Mouse (Mus musculus): ENCODE data around the gene Wipf1.
A peak's percentile ranks its signal among the peaks of the same experiment; 100 is the strongest.
"Not testable (repeated sequence)": the region's sequence is repeated elsewhere in the genome, so short reads cannot be mapped to it uniquely, and the experiment has no call there.

Wipf1 gene

DNA sequence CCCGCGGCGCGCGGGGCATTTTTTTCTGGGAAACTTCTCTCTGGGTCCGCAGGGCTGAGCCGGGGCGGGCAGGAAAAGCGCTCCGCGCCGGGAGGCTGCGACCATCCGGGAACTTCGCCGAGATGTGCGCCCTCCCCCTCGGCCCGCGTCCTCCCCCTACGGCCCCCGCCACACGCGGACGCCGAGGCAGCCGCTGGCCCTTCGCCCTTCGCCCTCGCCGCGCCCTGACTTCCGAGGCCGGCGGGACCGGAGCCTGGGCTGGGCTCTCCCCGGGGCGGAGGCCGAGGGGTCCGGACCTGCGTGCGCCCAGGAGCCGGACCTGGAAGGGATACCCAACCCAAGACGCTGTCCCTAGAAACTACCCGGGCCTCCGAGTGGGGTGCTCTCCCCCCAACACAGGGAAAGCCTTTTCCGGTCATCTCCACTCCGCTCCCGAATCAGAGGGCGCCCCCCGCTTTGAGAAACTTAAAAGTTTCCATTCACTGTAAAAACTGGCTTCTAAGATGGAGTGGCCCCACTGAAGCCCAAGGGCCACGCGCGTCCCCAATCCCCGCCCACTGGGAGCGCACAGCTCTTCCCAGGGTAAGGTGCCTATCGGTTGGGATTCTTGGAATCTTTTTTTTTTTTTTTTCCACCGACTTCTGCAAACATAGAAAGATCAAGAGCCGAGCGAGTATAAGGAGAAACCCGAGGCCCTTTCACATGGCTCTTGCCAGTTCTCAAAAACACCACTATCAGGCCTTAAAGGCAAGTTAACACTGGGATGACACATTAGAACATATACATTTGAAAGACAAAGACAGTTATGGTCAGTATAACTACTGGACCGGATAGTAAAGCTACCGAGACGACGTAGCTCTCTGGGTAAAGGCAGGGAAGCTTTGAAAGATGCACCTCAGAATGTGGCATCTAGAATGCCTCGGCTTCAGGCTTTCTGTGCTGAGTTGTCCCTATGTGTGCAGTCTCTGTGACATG lies at the start of gene Wipf1:
Gene Wipf1 (minus strand): TSS at position 379 of the 975 bp plus-strand sequence.
- peak; percentile 66 for DNase-seq (ENCODE audit: low read depth, low spot score)

DNA sequence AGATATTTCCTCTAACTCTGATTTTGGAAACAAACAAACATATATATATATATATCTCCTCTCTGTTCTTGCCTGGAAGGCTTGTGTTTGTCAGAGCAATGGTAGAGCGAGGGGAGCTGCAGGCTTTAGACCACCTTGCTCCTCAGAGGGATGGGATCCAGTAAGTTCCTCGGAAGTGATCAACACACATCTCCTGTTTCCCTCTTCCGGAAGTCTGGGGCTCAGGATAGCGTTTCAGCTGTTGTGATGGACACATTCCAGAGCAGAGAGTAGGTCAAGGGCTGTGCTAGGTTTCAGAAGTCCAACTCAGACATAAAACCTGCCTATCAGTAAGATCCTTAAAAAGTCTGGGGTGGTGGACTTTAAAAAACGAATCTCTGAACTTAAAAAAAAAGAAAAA lies 49.6 kb upstream of the Wipf1 start:
- DNase-seq (ENCODE audit: low read depth, low spot score): no peak

DNA sequence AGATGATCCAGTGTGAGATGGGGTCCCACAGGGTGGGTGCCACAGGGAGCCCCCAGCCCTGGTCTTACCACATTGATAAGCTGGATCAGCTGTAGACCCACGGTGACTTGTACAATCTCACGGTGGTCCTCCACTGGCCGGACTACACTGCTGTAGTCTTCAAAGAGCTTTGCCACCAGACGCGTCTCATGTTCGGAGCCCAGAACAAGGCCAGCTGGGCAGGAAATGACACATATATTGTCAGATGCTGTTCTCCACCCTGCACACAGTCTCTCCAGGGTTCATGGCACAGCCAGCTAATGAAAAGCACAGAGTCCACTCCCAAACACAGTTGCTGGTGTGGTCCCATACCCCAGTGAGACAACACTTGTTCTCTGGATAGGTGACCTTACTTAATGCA lies 44.9 kb upstream of the Wipf1 start:
- DNase-seq (ENCODE audit: low read depth, low spot score): no peak

DNA sequence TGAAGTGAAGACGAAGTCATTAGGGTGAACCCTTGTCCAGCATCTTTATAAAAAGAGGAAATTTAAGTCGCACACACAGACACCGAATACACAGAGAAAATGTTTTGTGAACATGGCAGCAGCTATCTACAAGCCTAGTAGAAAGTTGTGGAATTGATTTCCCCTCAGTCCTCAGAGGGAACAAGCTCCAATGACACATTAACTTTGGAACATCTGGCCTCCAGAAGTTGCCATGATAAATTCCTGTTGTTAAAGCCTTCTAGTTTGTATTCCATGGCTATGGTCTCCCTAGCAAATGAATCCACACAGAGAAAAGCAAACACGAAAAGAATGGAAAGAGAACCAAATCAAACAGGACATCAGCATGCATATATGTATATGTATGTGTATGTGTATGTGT lies 44.0 kb upstream of the Wipf1 start:
- no peak for DNase-seq (ENCODE audit: low read depth, low spot score)

DNA sequence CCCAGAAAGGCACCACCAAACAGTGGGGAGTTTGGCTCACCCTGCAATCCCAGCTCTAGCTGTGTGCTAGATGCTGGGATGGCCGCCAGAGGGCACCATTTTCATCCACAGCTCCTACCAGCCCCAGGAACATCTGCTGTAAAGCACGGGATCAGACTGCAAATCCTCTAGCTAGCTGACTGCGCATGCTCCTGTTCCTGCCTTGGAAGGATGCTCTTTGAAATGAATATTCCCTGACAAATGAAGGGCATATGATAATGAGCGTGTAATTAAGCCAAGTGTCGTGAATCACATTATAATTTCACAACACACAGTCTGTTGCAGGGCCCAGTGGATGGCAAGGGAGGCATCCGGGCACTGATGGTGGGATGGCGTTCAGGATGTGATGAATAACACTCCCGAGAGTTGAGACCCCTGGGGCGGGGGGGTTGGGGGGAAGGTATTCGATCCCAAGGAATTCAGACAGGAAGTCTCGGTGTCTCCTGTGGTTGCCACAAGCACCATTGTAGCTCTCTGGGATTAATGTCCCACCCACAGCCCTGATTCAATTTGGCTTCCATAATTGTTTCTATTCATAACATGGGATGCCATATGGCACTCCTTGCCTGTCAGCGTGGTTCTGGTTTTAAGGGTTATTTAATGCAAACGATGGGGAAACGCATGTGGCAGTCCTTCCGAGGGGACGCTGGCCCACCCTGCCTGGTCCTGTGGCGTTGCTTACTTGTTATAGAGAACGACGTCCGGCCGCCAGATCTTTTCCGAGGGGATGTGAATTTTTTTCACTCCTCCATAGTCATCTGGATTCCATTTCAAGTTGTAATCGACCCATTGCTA lies 43.2 kb upstream of the Wipf1 start:
- peak; percentile 93 for DNase-seq (ENCODE audit: low read depth, low spot score)

DNA sequence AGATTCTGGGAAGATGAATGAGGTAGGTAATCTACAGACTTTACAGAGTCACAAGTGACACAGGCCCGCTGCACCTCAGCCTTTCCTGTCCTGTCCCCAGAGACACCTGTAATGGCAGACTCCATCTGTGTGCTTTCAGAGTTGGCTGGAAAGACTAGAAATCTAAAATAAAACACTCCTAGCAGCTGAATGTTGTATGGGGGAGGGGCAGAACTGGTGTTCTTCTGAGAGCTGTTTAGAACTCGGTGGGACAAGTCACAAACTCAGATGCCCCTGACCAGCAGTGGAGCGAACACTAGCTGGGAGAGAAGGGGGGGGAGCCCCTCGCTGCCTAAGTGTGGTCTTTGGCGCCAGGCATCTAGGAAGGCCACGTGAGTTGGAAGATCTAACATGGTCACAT lies 42.4 kb upstream of the Wipf1 start:
- no peak for DNase-seq (ENCODE audit: low read depth, low spot score)

DNA sequence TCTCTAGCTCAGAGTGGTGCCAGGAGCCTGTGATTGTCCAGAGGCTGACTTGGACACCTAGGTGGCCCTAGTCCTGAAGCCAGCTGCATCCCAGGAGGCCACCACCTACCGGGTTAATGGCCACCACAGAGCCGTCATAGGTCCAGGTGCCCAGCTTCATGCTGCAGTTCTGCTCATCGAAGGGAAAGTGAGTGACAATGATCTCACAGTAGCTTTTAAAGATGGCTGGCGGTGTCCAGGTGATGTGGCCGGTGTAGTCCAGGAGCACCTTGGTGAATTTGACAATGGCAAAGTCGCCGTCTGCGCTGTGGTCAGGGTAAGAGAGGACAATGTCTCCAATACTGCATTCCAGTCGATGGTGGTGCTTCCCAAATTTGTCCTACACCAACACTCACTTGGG lies 41.8 kb upstream of the Wipf1 start:
- DNase-seq (ENCODE audit: low read depth, low spot score): no peak

DNA sequence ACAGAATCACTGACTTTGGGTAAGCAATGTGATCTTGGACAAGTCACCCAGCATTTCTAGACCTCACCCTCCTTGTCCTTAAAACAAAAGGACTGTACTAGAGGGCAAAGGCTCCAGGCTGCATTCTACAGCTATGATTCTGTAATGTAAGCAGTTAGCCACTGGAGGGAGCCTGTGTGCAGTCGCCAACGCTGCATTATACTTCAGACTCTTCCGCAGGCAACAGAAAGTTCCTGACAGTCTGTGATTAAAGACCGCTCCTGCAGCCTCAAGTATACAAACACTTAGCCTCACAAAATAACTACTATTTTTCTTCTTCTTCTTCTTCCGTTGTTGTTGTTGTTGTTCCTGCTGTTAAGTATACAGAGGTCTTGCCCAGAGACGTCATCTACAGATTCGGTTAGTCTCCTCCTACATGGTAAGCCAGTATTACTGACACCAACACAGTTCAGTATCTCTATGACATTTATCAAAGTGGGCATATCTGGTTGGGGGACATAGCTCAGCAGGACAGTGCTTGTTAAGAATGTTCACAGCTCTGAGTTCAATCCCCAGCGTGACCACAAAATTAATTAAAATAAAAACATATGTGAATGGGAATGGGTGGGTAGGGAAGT lies 37.6 kb upstream of the Wipf1 start:
- peak; percentile 69 for DNase-seq (ENCODE audit: low read depth, low spot score)

DNA sequence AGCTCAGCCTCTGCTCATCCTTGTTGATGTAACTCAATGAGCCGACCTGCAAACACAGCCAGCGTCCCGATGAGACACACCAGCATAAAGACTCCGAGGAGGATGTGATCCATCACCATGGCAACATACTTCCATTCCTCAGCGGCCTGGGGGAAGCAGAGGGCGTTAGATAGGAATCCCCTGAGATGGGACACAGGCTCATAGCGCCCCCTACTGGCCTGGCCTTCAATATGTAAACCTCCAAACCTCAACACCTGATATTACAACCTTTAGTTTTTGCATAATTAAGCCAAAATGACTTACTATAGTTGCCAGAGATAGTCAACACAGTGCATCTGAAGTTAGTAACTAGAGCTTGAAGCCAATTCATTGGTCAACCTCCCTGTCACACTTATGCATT lies 36.6 kb upstream of the Wipf1 start:
- peak; percentile 94 for DNase-seq (ENCODE audit: low read depth, low spot score)

DNA sequence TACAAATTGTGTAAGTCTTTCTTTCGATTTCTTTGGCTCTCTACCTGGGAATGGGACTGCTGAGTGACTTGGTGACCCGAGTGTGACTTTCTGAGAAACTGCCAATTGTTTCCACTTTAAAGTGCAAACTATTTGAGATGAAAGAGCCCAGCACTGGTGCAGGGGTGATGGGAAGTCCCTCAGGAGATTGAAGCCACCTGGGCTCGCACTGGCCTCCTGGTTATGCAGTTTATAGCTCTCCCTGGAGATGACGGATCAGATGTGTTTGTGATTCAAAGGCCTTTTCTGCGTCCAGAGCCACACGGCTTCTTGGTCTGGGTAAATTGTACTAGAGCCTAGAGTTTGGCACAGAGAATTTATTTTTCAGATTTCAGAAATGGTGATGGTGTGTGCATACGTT lies 34.2 kb upstream of the Wipf1 start:
- no peak for DNase-seq (ENCODE audit: low read depth, low spot score)

DNA sequence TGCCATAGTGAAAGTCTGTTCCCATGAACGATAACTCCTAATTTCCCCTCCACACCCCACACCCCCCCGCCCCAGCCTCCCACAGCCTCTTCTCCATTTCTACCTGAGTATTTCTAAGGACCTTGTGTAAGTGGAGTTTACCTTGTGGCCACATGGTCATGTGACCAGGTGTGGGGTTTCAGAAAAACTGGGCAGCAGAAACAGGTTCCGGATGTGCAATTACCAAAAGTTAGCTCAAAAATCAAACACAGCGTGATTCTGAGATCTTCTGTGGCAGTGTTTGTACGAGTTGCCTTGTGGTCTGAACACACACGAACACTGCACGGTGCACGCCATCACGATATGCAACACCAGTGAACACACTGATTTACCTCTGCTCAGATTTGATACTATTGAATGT lies 33.1 kb upstream of the Wipf1 start:
- no peak for DNase-seq (ENCODE audit: low read depth, low spot score)

DNA sequence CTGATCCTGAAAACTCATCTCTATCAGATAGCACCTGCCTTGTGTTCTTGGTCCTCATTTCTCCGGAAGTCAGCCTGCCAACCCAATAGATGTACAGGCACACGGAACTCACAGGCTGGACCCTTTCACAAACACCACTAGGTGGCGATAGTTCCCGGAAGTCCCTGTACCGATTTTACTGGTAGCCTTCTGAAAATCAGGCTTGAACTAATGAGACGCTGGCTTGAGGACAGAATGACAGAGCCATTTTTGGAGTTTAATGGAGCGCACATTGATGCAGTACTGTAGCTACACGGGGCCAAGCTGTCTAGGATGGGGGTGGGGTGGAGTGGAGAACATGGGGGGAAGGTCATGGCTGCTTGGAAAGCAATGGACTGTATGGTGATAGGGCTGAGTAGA lies 32.1 kb upstream of the Wipf1 start:
- peak; percentile 90 for DNase-seq (ENCODE audit: low read depth, low spot score)

DNA sequence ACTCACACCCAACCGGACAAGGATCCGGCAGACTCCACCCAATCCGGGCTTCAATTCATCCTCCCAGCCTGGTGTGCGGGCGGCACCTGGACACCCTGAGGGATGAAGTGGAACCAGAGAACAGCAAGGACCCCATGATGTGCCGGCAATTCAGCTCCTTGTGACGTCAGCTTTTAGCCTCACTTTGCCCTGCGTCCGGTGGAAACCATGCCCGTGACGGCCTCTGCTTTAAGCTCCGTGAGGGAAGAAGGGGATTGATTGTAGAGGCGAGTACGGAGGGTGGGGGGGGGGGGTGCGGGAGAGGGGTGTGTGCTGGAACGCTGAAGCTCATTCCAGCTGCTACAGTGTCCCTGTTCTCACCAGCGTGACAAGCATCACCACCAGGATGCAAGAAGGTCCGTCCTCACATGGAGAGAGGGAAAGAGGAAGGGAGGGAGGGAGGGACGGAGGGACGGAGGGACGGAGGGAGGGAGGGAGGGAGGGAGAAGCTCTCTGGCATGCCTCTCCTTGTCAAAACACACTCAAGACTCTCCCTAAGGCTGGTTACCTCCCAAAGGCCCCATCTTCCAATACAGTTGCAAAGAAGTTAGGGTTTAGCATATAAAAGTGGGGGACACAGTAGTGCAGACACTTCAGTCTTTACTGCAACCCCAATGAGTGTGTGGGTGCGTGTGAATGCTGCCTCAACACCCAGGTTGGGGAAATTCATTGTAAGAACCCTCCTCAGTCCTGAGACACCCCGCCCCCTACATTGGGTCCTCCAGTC lies 31.5 kb upstream of the Wipf1 start:
- peak; percentile 72 for DNase-seq (ENCODE audit: low read depth, low spot score)

DNA sequence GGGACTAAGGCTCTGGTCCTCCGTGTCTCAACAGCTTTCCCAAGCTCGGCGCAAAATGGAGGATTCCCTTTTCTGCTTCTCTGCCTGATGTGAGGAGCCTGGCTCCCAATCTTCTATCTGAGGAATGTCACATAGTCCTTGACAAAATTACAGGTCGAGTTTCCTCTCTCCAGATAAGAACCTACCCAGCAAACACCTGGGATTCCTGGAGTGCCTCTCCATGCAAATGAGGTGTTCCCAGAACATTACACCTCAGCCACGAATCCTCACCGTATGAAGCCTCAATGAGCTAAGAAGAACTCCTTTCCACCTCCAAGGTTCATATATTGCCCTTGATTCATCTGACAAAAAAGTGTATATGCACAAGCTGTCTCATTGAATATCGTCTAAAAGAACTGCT lies 30.9 kb upstream of the Wipf1 start:
- DNase-seq (ENCODE audit: low read depth, low spot score): peak; percentile 43

DNA sequence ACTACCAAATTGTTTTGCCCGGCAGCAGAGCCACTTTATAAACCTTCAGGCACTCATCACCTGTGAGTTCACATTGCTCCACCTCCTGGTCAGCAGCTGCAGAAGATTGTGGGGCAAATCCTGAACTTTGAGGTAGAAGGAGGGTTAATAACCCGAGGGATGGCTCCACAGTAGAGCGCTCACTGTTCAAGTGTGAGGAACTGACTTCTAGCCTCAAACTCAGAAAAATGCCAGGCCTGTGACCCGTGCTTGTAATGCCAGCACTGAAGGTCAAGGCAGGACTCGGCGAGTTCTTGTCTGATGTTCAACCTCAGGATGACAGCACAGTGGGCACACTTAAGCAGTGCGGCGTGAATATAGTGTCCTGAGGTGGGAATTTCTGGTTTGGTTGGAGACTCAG lies 28.4 kb upstream of the Wipf1 start:
- DNase-seq (ENCODE audit: low read depth, low spot score): no peak

DNA sequence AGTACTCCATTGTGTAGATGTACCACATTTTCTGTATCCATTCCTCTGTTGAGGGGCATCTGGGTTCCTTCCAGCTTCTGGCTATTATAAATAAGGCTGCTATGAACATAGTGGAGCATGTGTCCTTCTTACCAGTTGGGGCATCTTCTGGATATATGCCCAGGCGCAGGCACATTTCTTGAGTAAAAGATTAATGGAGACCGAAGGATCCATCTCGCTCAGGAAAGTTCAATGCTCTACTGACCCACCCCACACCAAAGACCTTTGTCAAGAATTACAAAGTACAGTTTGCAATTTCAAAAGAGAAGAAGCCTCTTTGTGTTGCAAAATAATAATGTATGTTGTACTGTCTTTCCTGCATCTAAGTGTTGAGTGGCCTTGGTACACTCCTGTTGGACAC lies 27.5 kb upstream of the Wipf1 start:
- DNase-seq (ENCODE audit: low read depth, low spot score): not testable (repeated sequence)

DNA sequence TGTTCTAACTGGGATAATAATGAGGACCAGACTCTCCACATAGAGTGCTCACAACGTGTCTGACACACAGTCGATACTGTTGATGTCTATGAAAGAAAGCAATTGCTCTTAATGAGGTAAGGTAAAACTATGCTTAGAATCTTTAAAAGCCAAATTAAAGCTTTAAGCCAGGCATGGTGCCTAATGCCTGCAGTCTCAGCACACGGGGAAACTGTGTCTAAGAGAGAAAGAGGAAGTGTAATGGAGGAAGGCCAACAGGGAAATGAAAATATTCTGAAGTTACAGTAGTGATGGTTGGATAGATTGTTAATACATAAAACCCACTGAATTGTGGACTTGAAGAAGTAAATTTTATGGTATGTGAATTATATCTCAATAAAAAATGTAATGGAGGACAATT lies 24.9 kb upstream of the Wipf1 start:
- no peak for DNase-seq (ENCODE audit: low read depth, low spot score)

DNA sequence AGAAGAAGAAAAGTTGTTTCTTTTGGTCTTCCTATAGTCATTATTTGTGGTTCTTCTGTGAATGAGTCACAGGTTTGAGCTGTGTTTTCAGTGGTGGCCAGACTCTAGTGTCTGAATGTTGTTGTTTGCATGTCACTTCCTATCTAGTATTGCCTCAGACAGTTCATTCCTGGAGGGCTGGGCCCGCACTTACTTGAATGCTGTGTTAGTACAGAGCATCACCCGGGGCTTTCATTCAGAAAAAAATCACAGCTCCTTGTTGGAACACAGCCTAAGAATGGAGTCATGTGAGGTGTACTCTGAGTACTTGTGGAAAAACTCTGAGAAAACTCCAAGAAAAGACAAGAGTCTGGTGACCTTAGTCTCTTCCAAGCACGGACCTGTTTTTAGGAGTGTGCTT lies 23.4 kb upstream of the Wipf1 start:
- DNase-seq (ENCODE audit: low read depth, low spot score): no peak

DNA sequence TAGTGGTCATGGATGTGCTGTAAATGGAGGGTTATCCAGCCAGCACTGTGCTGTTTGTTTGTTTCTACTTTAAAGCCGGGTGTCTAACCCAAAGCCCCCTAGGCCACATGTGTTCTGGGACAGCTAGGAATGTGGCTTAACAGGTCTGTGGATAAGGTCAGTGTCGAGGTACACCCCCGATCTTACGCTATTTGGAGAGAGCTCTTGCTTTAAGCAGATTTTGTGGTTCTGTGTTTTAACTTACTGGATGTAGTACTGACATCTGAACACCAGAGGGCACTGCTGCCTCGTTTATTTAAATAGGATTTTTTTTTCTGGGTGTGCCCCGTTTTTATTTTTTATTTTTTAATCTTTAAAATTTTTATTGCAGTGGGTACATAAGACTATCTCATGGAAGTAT lies 21.2 kb upstream of the Wipf1 start:
- DNase-seq (ENCODE audit: low read depth, low spot score): peak; percentile 47

DNA sequence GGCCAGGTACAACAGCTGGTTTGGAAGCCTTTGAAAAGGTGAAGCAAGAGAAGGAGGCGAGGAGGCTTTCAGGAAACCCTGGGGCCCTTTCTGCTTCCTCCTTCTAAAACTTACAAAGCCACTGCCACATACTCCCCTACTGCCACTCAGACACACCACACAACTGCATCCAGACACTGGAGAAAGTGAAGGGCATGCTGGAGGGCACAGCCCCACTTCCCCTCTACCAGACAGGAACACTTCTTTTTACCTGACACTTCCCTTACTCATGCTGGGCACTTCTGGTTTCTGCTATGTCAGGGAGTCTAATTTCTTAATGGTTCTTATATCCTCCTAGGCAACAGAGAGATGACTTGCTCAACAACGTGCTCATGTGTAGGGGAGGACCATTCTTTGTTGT lies 19.0 kb upstream of the Wipf1 start:
- no peak for DNase-seq (ENCODE audit: low read depth, low spot score)

DNA sequence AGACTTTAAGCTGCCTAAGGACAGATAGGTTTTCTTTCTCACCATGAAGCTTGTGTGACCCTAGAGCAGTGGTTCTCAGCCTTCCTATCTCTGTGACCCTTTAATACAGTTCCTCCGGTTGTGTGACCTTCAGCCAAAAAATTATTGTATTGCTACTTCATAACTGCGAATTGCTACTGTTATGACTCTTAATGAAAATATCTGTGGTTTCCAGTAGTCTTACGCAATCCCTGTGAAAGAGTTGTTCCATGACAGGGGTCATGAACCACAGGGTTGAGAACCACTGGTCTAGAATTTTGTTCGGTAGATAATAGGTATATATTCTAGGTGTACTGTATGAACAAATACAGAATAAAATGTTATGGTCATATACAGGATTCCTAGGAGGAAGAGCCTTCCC lies 17.7 kb upstream of the Wipf1 start:
- DNase-seq (ENCODE audit: low read depth, low spot score): no peak

DNA sequence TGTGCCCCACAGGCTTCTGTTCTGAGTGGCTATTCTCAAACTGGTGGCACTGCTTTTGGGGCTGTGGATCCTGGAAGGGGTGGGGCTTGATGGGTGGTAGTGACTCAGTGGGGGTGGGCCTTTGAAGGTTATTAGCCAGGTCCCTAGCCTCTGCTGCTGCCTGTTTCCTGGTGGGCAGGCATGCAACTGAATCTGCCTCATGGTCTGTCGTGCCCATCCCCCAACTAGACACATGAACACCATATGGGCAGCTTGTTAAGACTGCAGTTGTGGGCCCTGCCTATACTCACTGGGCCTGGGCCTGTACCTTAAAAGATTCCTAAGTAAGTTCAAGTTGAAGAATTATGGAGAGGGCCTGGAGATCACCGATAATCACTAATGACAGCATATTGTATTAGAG lies 16.0 kb upstream of the Wipf1 start:
- no peak for DNase-seq (ENCODE audit: low read depth, low spot score)
